Mouse (Mus musculus): ENCODE results near the gene Golga3. TPM values are rescaled to one million over a fixed set of nuclear protein-coding genes. Genes with fewer than 3 reads are reported as not detected.

The Golga3 gene
- polyA plus RNA-seq, 1 experiment = 8.6 TPM

DNA sequence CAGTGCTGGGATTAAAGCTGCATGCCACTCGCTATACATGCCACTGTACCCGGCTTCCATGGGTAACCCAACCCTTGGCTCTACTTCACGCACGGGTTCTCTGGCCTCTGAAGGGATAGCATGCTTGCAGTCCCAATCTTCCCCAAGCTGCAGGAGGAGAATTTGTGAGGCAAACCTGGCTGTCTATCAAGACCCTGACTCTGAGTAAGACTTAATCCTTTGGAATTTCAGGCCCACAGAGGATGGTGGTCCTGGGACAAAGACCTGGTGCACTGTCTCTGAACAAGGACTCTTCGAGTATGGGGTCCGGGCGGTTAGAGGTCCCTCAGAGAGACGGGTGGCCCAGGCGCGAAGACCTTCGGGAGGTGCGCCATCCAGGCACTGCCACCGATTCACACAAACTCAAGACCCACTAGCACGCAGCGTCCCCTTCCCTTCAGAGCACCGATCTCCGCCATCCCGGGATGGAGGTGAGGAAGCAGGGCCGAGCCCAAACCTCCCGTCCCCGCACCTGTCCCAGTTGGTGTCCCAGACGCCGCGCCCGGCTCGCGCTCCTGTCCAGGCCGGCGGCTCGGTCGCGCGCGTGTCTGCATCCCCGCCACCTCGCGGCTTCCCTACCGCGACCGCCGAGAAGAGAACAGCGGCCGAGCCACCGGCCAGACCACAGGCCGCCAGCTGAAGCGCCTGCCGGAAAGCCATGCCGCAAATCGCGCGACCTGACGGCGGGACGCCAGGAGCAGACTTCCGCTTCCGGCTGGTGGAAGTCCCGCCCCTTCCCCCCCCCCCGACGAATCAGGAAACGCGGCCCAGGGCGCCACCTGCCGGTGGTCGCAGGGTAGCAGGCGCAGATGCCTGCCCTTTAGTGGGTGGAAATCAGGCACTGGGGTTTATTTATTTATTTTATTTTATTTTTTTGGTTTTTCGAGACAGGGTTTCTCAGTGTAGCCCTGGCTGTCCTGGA lies 92.9 kb downstream of the Golga3 start, which contains the start of gene Pgam5:
Pgam5 (minus strand) TSS at position 773 of the 961 bp plus-strand sequence.
- Histone ChIP-seq H3K27me3 (replicated peaks; ENCODE audit: control insufficient read depth, insufficient read depth, low read length) (no peaks in the 10 kb centered on the region), H3K27ac (ENCODE audit: insufficient read depth, low read depth, low read length) (no peak within 1 kb of the TSS), H3K4me3 (ENCODE audit: insufficient read depth, low read depth, low read length) (peak within 1 kb of the TSS; percentile 79), H3K4me1 (ENCODE audit: control insufficient read depth, insufficient read depth, low read length) (peaks cover 9% of the 10 kb centered on the region; the same call in 1 of the 2 replicates), H3K36me3 (ENCODE audit: control insufficient read depth, insufficient read depth, low read length) (peaks cover 2% of the 10 kb centered on the region; the same call in 1 of the 2 replicates)
- TF ChIP-seq POLR2A (IDR thresholded peaks at IDR 0.05; ENCODE audit: low read depth, low read length) (peak; percentile 19), CTCF (conservative IDR thresholded peaks at IDR 0.05; ENCODE audit: insufficient read depth, insufficient read length, low read depth, low read length) (peak; percentile 71)
- WGBS = under 1% methylated on average over 66 of the region's 66 CpGs
- peak; percentile 93 for DNase-seq

DNA sequence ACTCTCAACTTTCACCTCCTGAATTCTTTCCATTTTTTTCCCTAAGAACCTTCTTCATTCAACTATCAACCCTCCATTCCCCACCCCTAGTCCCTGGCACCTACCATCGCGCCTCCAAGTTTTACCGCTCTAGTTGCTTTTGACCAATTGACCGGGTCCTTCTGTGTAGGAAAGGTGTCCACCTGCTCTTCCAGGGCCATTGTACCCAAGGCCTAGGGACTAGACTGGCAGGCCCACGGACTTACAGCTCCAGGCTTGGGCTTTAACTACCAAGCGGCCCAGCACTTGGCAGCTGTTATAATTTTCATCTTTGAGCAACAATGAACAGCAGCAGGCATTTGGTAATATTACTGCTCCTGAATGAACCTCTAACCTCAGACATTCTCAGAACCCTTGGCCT lies 93.7 kb downstream of the Golga3 start:
- H3K27ac ChIP-seq (ENCODE audit: insufficient read depth, low read depth, low read length) = no peak overlapping the region
- peaks cover 9% of the 10 kb centered on the region; the same call in 1 of the 2 replicates for H3K4me1 ChIP-seq (ENCODE audit: control insufficient read depth, insufficient read depth, low read length)
- DNase-seq = no peak
- H3K27me3 ChIP-seq (replicated peaks; ENCODE audit: control insufficient read depth, insufficient read depth, low read length) = no peaks in the 10 kb centered on the region
- TF ChIP-seq POLR2A (IDR thresholded peaks at IDR 0.05; ENCODE audit: low read depth, low read length) (no peak), CTCF (conservative IDR thresholded peaks at IDR 0.05; ENCODE audit: insufficient read depth, insufficient read length, low read depth, low read length) (no peak)
- H3K36me3 ChIP-seq (ENCODE audit: control insufficient read depth, insufficient read depth, low read length) = no peaks in the 10 kb centered on the region
- WGBS = 88% methylated on average over 6 of the region's 6 CpGs
- no peak overlapping the region for H3K4me3 ChIP-seq (ENCODE audit: insufficient read depth, low read depth, low read length)

DNA sequence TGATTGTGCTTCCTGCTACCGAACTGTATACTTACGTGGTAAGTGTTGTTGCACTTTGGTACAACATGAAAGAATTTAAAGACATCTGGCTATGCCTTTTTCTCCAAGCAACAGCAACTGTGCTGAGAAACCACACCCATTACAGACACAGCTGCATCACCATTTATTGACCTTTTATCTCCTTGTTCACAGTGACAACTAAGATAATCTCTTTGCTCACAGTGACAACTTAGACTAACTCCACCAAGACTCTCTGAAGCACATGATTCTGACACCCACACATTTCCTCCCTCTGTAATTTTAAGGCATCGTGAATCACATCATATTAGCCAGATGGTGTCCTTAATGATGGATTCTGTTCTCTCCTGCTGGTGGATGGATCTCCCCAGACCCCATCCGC lies 97.6 kb downstream of the Golga3 start:
- Histone ChIP-seq H3K4me1 (ENCODE audit: control insufficient read depth, insufficient read depth, low read length) (no peaks in the 10 kb centered on the region), H3K27ac (ENCODE audit: insufficient read depth, low read depth, low read length) (no peak overlapping the region), H3K27me3 (replicated peaks; ENCODE audit: control insufficient read depth, insufficient read depth, low read length) (no peaks in the 10 kb centered on the region), H3K36me3 (ENCODE audit: control insufficient read depth, insufficient read depth, low read length) (no peaks in the 10 kb centered on the region), H3K4me3 (ENCODE audit: insufficient read depth, low read depth, low read length) (no peak overlapping the region)
- no peak for TF ChIP-seq CTCF (conservative IDR thresholded peaks at IDR 0.05; ENCODE audit: insufficient read depth, insufficient read length, low read depth, low read length)
- no peak for TF ChIP-seq POLR2A (IDR thresholded peaks at IDR 0.05; ENCODE audit: low read depth, low read length)
- WGBS = 79% methylated on average over 4 of the region's 4 CpGs
- DNase-seq = no peak

DNA sequence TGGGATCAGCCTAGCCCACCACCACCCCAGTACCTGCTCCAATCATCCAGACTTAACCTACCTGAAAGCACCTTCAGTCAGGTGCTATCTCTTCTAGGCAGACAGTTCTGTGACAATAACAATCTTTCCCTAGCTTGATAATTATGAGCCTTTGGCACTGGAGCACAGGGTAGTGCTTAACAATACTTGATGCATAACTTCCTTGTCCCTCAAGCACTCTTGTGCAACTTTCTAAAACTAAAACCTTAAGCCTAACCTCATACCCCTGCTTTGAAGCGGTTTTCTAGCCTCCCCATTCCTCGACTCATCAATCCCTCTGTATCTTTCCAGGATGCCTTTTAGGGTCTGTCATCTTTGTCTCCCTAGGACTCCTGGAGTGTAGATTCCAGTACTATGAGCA lies 98.3 kb downstream of the Golga3 start:
- DNase-seq = no peak
- no peaks in the 10 kb centered on the region for H3K4me1 ChIP-seq (ENCODE audit: control insufficient read depth, insufficient read depth, low read length)
- 76% methylated on average over 2 of the region's 2 CpGs for WGBS

More for the DNA sequence above, 98.3 kb downstream of the Golga3 start:
- no peaks in the 10 kb centered on the region for H3K36me3 ChIP-seq (ENCODE audit: control insufficient read depth, insufficient read depth, low read length)
- no peak overlapping the region for H3K27ac ChIP-seq (ENCODE audit: insufficient read depth, low read depth, low read length)
- H3K27me3 ChIP-seq (replicated peaks; ENCODE audit: control insufficient read depth, insufficient read depth, low read length) = no peaks in the 10 kb centered on the region
- no peak overlapping the region for H3K4me3 ChIP-seq (ENCODE audit: insufficient read depth, low read depth, low read length)
- TF ChIP-seq CTCF (conservative IDR thresholded peaks at IDR 0.05; ENCODE audit: insufficient read depth, insufficient read length, low read depth, low read length) (no peak), POLR2A (IDR thresholded peaks at IDR 0.05; ENCODE audit: low read depth, low read length) (no peak)

Other genes with a start within 250 kb of the Golga3 start
- gene Zfp932, start 180.2 kb upstream of the Golga3 start, polyA plus RNA-seq (2012; rRNA removed) = 3.5 and 4.6 TPM in 2 replicates
- 0.07 and 0.67 TPM in 2 replicates for gene Gm17655, start 104.2 kb upstream of the Golga3 start, polyA plus RNA-seq (2012; rRNA removed)
- gene Gm35315, start 82.3 kb upstream of the Golga3 start, polyA plus RNA-seq (2012; rRNA removed) = 0.04 and 0.11 TPM in 2 replicates
- gene Plcxd1, start 76.7 kb upstream of the Golga3 start, polyA plus RNA-seq (2012; rRNA removed) = 1.8 and 2.9 TPM in 2 replicates
- gene Gtpbp6, start 68.5 kb upstream of the Golga3 start, polyA plus RNA-seq (2012; rRNA removed) = 50.6 and 65.8 TPM in 2 replicates
- 0.49 and 0.74 TPM in 2 replicates for gene Zfp605, start 66.6 kb upstream of the Golga3 start, polyA plus RNA-seq (2012; rRNA removed)
- 23.2 and 23.5 TPM in 2 replicates for gene Chfr, start 40.9 kb upstream of the Golga3 start, polyA plus RNA-seq (2012; rRNA removed)
- gene Ankle2, start 54.3 kb downstream of the Golga3 start, polyA plus RNA-seq (2012; rRNA removed) = 7.5 and 8.6 TPM in 2 replicates
- gene Pgam5, start 93.2 kb downstream of the Golga3 start, polyA plus RNA-seq (2012; rRNA removed) = 17.0 and 18.1 TPM in 2 replicates
- gene Pxmp2, start 109.5 kb downstream of the Golga3 start, polyA plus RNA-seq (2012; rRNA removed) = 73.1 and 83.7 TPM in 2 replicates
- gene Pole, start 109.6 kb downstream of the Golga3 start, polyA plus RNA-seq (2012; rRNA removed) = 1.7 and 2.0 TPM in 2 replicates
- gene P2rx2, start 166.5 kb downstream of the Golga3 start, polyA plus RNA-seq (2012; rRNA removed) = 0.59 and 0.90 TPM in 2 replicates
- gene Lrcol1, start 168.0 kb downstream of the Golga3 start, polyA plus RNA-seq (2012; rRNA removed) = not detected in 2 replicates

All from kidney, adult 2 months (tissue).